Mouse (Mus musculus) gastrocnemius, postnatal 36 days (tissue): ENCODE data around the gene Pomgnt2. TPM values are rescaled to one million over a fixed set of nuclear protein-coding genes. Genes with fewer than 3 reads are reported as not detected.

Experiments
- total RNA-seq, 2 experiments: library from RNA; stranded (reverse); gene quantifications; 2 replicates each; pipeline ENCODE4 v1.2.3; 2021

Pomgnt2 gene
- total RNA-seq, 2 experiments from 2014 or later: 10.4 to 11.8 TPM

Other genes with a start within 250 kb of the Pomgnt2 start
- gene Zfp651, start 237.8 kb downstream of the Pomgnt2 start, total RNA-seq: 100 to 1,000 TPM in 1 of 2 experiments, 10 to 100 TPM in 1; 98.5 to 111 TPM
- gene Klhl40, start 219.5 kb downstream of the Pomgnt2 start, total RNA-seq: 100 to 1,000 TPM; 113 to 117 TPM
- gene Hhatl, start 204.6 kb downstream of the Pomgnt2 start, total RNA-seq: 100 to 1,000 TPM; 157 to 170 TPM
- under 1 TPM in 1 of 2 experiments, not detected in 1; 0.17 TPM for gene Ccdc13, start 157.6 kb downstream of the Pomgnt2 start, total RNA-seq
- gene Higd1a, start 138.7 kb downstream of the Pomgnt2 start, total RNA-seq: 10 to 100 TPM; 96.5 to 97.5 TPM
- gene Ackr2, start 98.8 kb downstream of the Pomgnt2 start, total RNA-seq: under 1 TPM; 0.71 to 0.89 TPM
- gene Cyp8b1, start 80.8 kb downstream of the Pomgnt2 start, total RNA-seq: not detected
- gene Fam198a, start 46.1 kb downstream of the Pomgnt2 start, total RNA-seq: 1 to 10 TPM; 1.3 to 1.4 TPM
- gene Snrk, start 120.2 kb upstream of the Pomgnt2 start, total RNA-seq: 10 to 100 TPM; 54.0 to 66.3 TPM